Mouse (Mus musculus) mature B cell (primary cell): Measurements from ENCODE around the gene 2210407C18Rik.

Source experiments
- in situ Hi-C: fragments of 300-500 bp; cut with MboI; formaldehyde crosslinking; loops from 2 replicates; pipeline ENCODE4 v1.14.3; 2019

Gene 2210407C18Rik

GRCm38 (mm10) chr11:58602800-58603560, 12.9 kb downstream of the 2210407C18Rik start:
- in situ Hi-C loops = no loop called here

- in situ Hi-C loops = no loop called here
These were observed 13.8 kb downstream of the 2210407C18Rik start for GRCm38 (mm10) chr11:58602062-58602461.

GRCm38 (mm10) chr11:58597837-58598236, 18.0 kb downstream of the 2210407C18Rik start:
- in situ Hi-C loops = no loop called here

GRCm38 (mm10) chr11:58594814-58595213, 21.1 kb downstream of the 2210407C18Rik start, which contains the start of gene Olfr324:
Olfr324 (plus strand) TSS chr11:58595114.
- in situ Hi-C loops = no loop called here

GRCm38 (mm10) chr11:58588620-58589250, 27.1 kb downstream of the 2210407C18Rik start:
- in situ Hi-C loops = no loop called here

GRCm38 (mm10) chr11:58587898-58588348, 28.0 kb downstream of the 2210407C18Rik start:
- in situ Hi-C loops = no loop called here

GRCm38 (mm10) chr11:58578636-58579035, 37.2 kb downstream of the 2210407C18Rik start:
- in situ Hi-C loops = no loop called here

- in situ Hi-C loops = no loop called here
These were observed 38.4 kb downstream of the 2210407C18Rik start, which contains the start of gene Olfr325 for GRCm38 (mm10) chr11:58577430-58577829. Olfr325 (plus strand) TSS chr11:58577730.

- in situ Hi-C loops = no loop called here
These were observed 45.5 kb downstream of the 2210407C18Rik start, which contains the start of gene Olfr224 for GRCm38 (mm10) chr11:58570405-58570804. Olfr224 (minus strand) TSS chr11:58570553.
